Mouse (Mus musculus) intestine, embryonic 16.5 days (tissue): ENCODE results near the gene 5430427O19Rik. TPM values are rescaled to one million over a fixed set of nuclear protein-coding genes. Genes with fewer than 3 reads are reported as not detected.

Experiments used
- ATAC-seq: fragments of 200-750 bp; cut with Nextera tagmentation; 2 replicates; pipeline ENCODE4 v1.8.0; 2017; ENCODE audit warnings: moderate TSS enrichment, moderate library complexity
- H3K27ac ChIP-seq: fragments of 300-500 bp; sonication (generic); 2 replicates; pipeline ENCODE4 v1.5.1; 2014; ENCODE audit warnings: mild to moderate bottlenecking, low read length
- H3K27me3 ChIP-seq: fragments of 300-500 bp; sonication (generic); replicated peaks from 2 replicates; pipeline ENCODE4 v1.6.1; 2014; ENCODE audit warnings: low read length, control low read depth, mixed read lengths; ENCODE audit not compliant: control insufficient read depth, insufficient read depth
- H3K36me3 ChIP-seq: fragments of 300-500 bp; sonication (generic); 2 replicates; pipeline ENCODE4 v1.6.1; 2014; ENCODE audit warnings: low read length, control low read depth; ENCODE audit not compliant: control insufficient read depth, insufficient read depth
- H3K4me1 ChIP-seq: fragments of 300-500 bp; sonication (generic); 2 replicates; pipeline ENCODE4 v1.6.1; 2014; ENCODE audit warnings: low read length, control low read depth, mixed read lengths; ENCODE audit not compliant: control insufficient read depth, insufficient read depth
- H3K4me2 ChIP-seq: fragments of 300-500 bp; sonication (generic); 2 replicates; pipeline ENCODE4 v1.6.1; 2014; ENCODE audit warnings: low read depth, low read length, control low read depth
- H3K4me3 ChIP-seq: fragments of 300-500 bp; sonication (generic); 2 replicates; pipeline ENCODE4 v1.5.1; 2014; ENCODE audit warnings: mild to moderate bottlenecking, low read length
- H3K9ac ChIP-seq: fragments of 300-500 bp; sonication (generic); 2 replicates; pipeline ENCODE4 v1.6.1; 2014; ENCODE audit warnings: low read depth, low read length
- H3K9me3 ChIP-seq: fragments of 300-500 bp; sonication (generic); 2 replicates; pipeline ENCODE4 v1.6.1; 2016; ENCODE audit warnings: low read length, control low read depth; ENCODE audit not compliant: control insufficient read depth
- WGBS: fragments of 180-500 bp; shearing (Covaris S2); extraction: QIAGEN DNeasy Blood & Tissue Kit; methylation state at CpG from one replicate; pipeline ENCODE4 v1.1.7; 2014; 5-methylcytosine and 5-hydroxymethylcytosine counted together
- polyA plus RNA-seq: library from polyadenylated mRNA; unstranded; fragments of >200 nt; fragmentation: Nextera tagmentation; extraction: Ambion mirVana; gene quantifications from 2 replicates; pipeline ENCODE4 v1.2.1, GENCODE M21; 2015

Gene 5430427O19Rik
- 0.17 and 0.21 TPM in 2 replicates for polyA plus RNA-seq

DNA sequence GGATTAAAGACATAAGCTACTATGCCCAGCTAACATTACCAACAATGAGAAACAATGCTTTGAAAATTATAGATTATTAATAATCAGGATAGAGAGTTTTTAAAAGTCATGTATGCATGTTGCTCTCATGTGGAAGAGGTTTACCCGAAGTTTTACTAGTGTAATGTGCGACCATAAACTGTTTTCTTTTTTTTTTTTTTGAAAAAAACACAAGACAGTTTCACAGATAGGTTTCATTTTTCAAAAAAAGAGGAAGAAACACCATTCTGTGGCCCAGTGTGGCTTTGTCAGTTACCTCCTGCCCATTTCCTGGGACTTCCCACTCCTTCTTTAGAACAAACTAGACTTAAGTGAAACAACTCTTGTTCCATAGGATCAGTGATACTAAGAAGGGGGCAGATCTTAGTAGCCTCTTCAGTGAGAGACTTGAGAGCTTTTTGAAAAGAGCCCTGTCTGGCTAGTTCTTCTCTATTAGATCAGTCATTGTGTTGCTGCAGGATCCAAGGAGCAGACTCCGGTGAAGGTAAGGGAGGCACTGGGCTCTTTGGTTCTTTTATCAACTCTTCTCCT, at the start of gene 5430427O19Rik:
Gene 5430427O19Rik, plus strand, starts transcription at position 441 of the 570 bp plus-strand sequence.
- WGBS: 83% methylated on average over 3 of the region's 3 CpGs
- Histone ChIP-seq H3K27ac (no peak within 1 kb of the TSS), H3K4me1 (no peaks in the 10 kb centered on the region), H3K27me3 (no peaks in the 10 kb centered on the region), H3K4me3 (no peak within 1 kb of the TSS), H3K4me2 (no peak within 1 kb of the TSS), H3K9ac (no peak within 1 kb of the TSS), H3K36me3 (no peaks in the 10 kb centered on the region), H3K9me3 (no peaks in the 10 kb centered on the region)
- no peak for ATAC-seq

DNA sequence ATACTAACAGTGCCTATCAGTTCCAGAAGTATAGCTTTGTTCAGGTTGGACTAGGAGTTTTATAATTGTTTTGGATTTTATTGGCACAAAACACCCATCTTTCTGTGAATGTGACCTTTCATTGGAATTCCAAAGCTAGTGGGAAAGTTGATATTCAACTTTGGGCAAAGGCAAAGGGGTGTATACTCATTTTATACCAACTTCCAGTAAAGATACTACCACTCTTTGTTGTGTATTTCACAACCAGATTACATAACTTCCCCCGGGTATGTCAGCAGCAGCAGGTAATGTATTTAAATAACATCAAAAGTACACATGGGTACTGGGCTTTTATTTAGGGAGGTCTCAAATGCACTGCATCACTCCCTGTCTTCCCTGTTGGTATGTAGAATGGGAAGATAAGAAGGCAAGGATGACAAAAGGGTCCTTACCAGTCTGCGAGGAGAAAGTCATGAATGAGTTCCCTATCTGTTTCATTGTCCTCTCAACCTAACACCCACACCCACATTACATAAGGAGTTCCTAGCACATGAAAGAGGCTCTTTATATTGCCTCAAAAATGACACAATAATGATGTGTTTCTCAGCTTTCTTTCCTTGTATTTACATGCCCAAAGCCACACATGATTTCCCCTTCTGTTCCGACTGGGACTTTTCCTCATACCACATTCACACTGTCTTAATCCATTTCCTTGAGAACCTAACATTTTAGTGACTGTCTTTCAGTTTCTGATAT, 42.3 kb upstream of the 5430427O19Rik start:
- Histone ChIP-seq H3K9ac (no peak overlapping the region), H3K27ac (no peak overlapping the region), H3K27me3 (no peaks in the 10 kb centered on the region), H3K4me3 (no peak overlapping the region), H3K4me2 (no peak overlapping the region), H3K36me3 (no peaks in the 10 kb centered on the region), H3K4me1 (no peaks in the 10 kb centered on the region), H3K9me3 (no peaks in the 10 kb centered on the region)
- no peak for ATAC-seq
- WGBS: 75% methylated on average over 3 of the region's 3 CpGs

DNA sequence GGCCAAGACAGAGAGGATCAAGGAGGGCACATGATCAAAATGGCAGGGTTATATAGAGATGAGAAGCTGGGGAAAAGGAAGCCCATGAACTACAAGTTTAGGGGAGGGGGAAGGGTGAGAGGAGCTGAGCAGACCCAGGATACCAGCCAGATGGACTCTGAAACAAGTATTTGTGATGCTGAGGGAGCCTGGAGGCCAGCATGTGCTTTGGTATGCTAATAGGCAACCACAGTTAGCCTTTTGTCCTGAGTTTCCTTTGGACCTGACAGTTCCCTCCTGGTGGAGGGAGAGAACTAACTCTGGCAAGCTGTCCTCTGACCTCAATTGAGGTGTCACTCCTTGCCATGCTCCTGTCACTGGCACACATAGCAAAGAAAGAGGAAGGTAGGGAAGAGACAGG, 41.2 kb upstream of the 5430427O19Rik start:
- no peaks in the 10 kb centered on the region for H3K27me3 ChIP-seq
- no peaks in the 10 kb centered on the region for H3K36me3 ChIP-seq
- H3K27ac ChIP-seq: no peak overlapping the region
- H3K4me3 ChIP-seq: no peak overlapping the region
- H3K4me1 ChIP-seq: no peaks in the 10 kb centered on the region
- no peaks in the 10 kb centered on the region for H3K9me3 ChIP-seq
- ATAC-seq: no peak
- no peak overlapping the region for H3K4me2 ChIP-seq
- H3K9ac ChIP-seq: no peak overlapping the region

DNA sequence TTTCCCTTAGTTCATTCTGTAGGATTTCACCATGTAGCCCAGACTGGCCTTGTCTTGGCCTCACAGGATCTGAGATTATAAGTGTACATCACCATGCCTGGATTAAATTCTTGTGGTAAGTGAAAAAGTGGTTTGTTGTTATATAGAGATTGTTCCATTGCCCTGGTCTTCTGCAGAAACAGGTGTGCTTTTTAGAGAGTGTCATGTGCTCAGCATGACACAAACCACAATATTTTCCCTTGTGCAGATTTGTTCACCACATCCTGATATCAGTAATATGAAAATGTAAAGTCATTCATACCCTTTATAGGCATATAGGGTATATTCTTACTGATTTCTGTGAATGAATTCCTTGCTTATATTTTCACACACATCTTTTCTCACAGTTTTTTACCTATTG, 31.0 kb upstream of the 5430427O19Rik start:
- ATAC-seq: no peak
- Histone ChIP-seq H3K4me3 (no peak overlapping the region), H3K27ac (no peak overlapping the region), H3K27me3 (no peaks in the 10 kb centered on the region), H3K36me3 (no peaks in the 10 kb centered on the region), H3K9me3 (no peaks in the 10 kb centered on the region), H3K4me2 (no peak overlapping the region), H3K9ac (no peak overlapping the region), H3K4me1 (no peaks in the 10 kb centered on the region)

DNA sequence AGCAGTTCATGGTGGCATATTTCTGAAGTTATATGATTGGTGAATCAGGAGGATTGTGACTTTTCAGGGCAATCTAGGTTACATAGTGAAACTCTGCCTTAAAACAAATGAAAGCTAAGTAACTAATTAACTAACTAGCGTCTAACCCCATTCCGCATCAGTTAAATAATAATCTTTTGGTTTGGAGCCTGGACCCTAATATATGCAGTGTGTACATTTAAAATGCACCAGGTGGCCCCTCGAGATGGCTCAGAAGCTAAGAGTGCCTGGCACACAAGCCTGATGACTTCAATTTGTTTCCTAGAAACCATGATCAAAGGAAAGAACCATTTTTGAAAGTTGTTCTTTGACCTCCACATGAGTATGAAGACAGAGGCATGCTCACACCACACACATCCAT, 14.2 kb upstream of the 5430427O19Rik start:
- ATAC-seq: peak; percentile 58; the same call in 1 of the 2 replicates
- no peaks in the 10 kb centered on the region for H3K9me3 ChIP-seq
- 55% methylated on average over 3 of the region's 3 CpGs for WGBS
- H3K27ac ChIP-seq: no peak overlapping the region
- H3K9ac ChIP-seq: no peak overlapping the region
- H3K36me3 ChIP-seq: no peaks in the 10 kb centered on the region
- no peak overlapping the region for H3K4me2 ChIP-seq
- H3K4me3 ChIP-seq: no peak overlapping the region
- no peaks in the 10 kb centered on the region for H3K4me1 ChIP-seq
- H3K27me3 ChIP-seq: no peaks in the 10 kb centered on the region

DNA sequence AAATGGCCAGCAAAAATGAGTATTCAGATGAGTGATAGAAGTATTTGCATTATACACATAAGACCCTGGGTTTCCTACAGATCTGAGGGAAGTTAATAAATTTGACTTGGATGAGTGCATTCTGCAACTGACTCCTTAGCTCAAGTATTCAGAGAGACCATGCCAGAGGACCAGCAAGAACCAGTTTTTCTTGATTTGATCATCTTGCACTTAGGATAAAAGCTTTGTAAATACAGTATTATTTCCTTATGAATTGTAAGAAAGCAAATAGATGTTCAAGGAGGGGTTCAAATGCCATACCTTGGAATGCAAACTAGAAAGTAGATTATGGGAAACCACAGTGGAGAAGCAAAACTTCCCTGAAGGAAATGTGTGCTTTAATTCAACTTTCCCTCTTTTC, 13.0 kb upstream of the 5430427O19Rik start:
- Histone ChIP-seq H3K4me3 (no peak overlapping the region), H3K36me3 (no peaks in the 10 kb centered on the region), H3K4me2 (no peak overlapping the region), H3K27me3 (no peaks in the 10 kb centered on the region), H3K27ac (no peak overlapping the region), H3K9me3 (no peaks in the 10 kb centered on the region), H3K4me1 (no peaks in the 10 kb centered on the region), H3K9ac (no peak overlapping the region)
- ATAC-seq: no peak

DNA sequence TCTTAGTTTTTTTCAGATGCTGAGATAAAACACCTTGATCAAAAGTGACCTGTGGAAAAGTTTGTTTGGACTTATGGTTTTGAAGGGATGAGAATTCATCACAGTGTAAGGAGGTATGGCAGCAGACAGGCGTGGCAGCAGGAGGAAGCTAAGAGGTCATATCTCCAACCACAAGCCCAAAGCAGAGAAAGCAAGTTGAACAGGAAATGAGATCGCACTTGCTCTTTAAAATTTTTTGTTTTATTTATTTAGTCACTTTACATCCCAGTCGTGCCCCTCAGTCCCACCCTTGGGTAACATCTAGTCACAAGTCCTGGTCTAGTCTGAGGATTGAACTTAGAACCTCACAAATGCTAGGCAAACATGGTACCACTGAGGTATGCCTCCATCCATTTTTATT, 2.1 kb upstream of the 5430427O19Rik start:
- no peak overlapping the region for H3K4me3 ChIP-seq
- H3K27ac ChIP-seq: no peak overlapping the region
- no peaks in the 10 kb centered on the region for H3K4me1 ChIP-seq
- no peak for ATAC-seq
- H3K27me3 ChIP-seq: no peaks in the 10 kb centered on the region
- H3K9ac ChIP-seq: no peak overlapping the region
- no peaks in the 10 kb centered on the region for H3K9me3 ChIP-seq
- 50% methylated on average over 3 of the region's 3 CpGs for WGBS
- H3K4me2 ChIP-seq: no peak overlapping the region
- no peaks in the 10 kb centered on the region for H3K36me3 ChIP-seq

DNA sequence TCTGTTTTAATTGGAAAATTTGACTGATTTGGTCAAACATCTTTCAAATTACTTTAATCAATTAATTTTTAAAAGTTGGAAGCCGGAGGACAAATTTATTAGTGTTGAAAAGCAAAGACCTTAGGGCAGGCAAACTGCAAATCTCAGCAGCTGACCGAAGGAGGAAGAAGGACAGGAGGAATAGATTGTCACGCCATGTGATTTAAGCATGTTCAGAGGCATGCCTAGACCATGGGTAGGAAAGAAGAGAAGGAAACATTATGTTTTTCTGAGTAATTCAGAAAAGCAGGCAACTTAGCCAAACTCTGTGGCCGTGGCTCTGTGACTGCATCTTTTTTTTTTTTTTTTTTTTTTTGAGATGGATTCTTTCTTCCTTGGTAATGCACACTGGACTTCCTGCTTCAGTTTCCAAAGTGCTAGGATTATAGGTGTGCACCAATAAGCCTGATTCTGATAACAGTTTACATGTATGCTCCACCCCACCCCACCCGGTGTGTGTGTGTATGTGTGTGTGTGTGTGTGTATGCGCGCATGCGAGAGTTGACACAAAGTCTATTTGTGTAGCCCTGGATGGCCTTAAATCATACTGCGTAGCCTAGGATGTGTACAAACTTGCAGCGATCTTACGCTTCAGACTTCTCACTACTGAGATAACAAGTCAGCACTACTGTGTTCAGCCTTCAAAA, 1.4 kb downstream of the 5430427O19Rik start:
- Histone ChIP-seq H3K4me1 (no peaks in the 10 kb centered on the region), H3K4me2 (no peak overlapping the region), H3K4me3 (no peak overlapping the region), H3K9ac (no peak overlapping the region), H3K36me3 (no peaks in the 10 kb centered on the region), H3K9me3 (no peaks in the 10 kb centered on the region), H3K27ac (no peak overlapping the region), H3K27me3 (no peaks in the 10 kb centered on the region)
- WGBS: 87% methylated on average over 11 of the region's 11 CpGs
- no peak for ATAC-seq

DNA sequence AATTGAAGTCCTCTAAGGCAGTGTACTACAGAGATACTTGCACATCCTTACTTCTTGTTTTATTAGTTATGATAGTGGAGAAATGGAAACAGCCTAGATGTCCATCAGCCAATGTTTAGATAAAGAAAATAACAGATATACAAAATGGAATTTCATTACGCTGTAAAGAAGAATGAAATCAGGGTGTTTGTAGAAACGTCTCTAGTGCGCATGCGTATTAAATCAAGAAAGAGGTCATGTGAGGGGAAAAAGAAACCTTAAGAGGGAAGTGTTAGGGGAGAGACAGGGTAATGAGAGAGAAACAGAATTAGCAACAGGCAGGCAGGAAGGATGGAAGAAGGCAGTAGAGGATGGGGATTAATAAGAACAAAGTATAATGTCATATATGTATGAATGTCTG, 4.2 kb downstream of the 5430427O19Rik start:
- ATAC-seq: no peak
- H3K9ac ChIP-seq: no peak overlapping the region
- no peaks in the 10 kb centered on the region for H3K36me3 ChIP-seq
- H3K9me3 ChIP-seq: no peaks in the 10 kb centered on the region
- H3K27ac ChIP-seq: no peak overlapping the region
- WGBS: 89% methylated on average over 4 of the region's 4 CpGs
- H3K27me3 ChIP-seq: no peaks in the 10 kb centered on the region
- H3K4me3 ChIP-seq: no peak overlapping the region
- H3K4me2 ChIP-seq: no peak overlapping the region
- H3K4me1 ChIP-seq: no peaks in the 10 kb centered on the region
